Mouse (Mus musculus) liver, postnatal 0 days (tissue): ENCODE measurements around the gene Poc1a. TPM values are rescaled to one million over a fixed set of nuclear protein-coding genes. Genes with fewer than 3 reads are reported as not detected.
A peak's percentile ranks its signal among the peaks of the same experiment; 100 is the strongest.

Experiments
- ATAC-seq: fragments of 200-750 bp; cut with Nextera tagmentation; 2 replicates; pipeline ENCODE4 v1.8.0; 2017; ENCODE audit warnings: mild to moderate bottlenecking, moderate library complexity
- DNase-seq: peaks from one replicate; pipeline ENCODE4 v3.0.0-alpha.2; 2016
- H3K27ac ChIP-seq: fragments of 300-500 bp; sonication (generic); 2 replicates; pipeline ENCODE4 v1.5.1; 2014; ENCODE audit warnings: antibody characterized with exemption, moderate library complexity, mild to moderate bottlenecking, low read depth
- H3K27me3 ChIP-seq: fragments of 300-500 bp; sonication (generic); 2 replicates; pipeline ENCODE4 v1.6.1; 2014; ENCODE audit warnings: low read length, control low read depth, mixed read lengths; ENCODE audit not compliant: insufficient read depth
- H3K36me3 ChIP-seq: fragments of 300-500 bp; sonication (generic); replicated peaks from 2 replicates; pipeline ENCODE4 v1.6.1; 2014; ENCODE audit warnings: mild to moderate bottlenecking, control low read depth, low read length, moderate library complexity, mixed read lengths; ENCODE audit not compliant: insufficient read depth
- H3K4me1 ChIP-seq: fragments of 300-500 bp; sonication (generic); 2 replicates; pipeline ENCODE4 v1.6.1; 2014; ENCODE audit warnings: antibody characterized with exemption, mild to moderate bottlenecking, control low read depth; ENCODE audit not compliant: insufficient read depth
- H3K4me2 ChIP-seq: fragments of 300-500 bp; sonication (generic); 2 replicates; pipeline ENCODE4 v1.6.1; 2014; ENCODE audit warnings: low read depth, mild to moderate bottlenecking, low read length, moderate library complexity, mixed read lengths
- H3K4me3 ChIP-seq: fragments of 300-500 bp; sonication (generic); 2 replicates; pipeline ENCODE4 v1.5.1; 2014; ENCODE audit warnings: low read depth, low read length
- H3K9ac ChIP-seq: fragments of 300-500 bp; sonication (generic); replicated peaks from 2 replicates; pipeline ENCODE4 v1.6.1; 2014; ENCODE audit warnings: mild to moderate bottlenecking, moderate library complexity
- H3K9me3 ChIP-seq: fragments of 300-500 bp; sonication (generic); 2 replicates; pipeline ENCODE4 v1.6.1; 2016; ENCODE audit warnings: mild to moderate bottlenecking, control low read depth, low read length, mixed read lengths
- CTCF ChIP-seq: sonication (generic); IDR thresholded peaks from 2 replicates; pipeline ENCODE4 v1.5.1; 2016; ENCODE audit warnings: antibody characterized with exemption, low read depth
- EP300 ChIP-seq: IDR thresholded peaks from 2 replicates; pipeline ENCODE4 v1.6.1; 2016; ENCODE audit warnings: antibody characterized with exemption, low read depth, mild to moderate bottlenecking
- WGBS: fragments of 180-500 bp; shearing (Covaris S2); extraction: QIAGEN DNeasy Blood & Tissue Kit; methylation state at CpG from one replicate; pipeline ENCODE4 v1.1.7; 2014; ENCODE audit not compliant: insufficient replicate concordance; 5-methylcytosine and 5-hydroxymethylcytosine counted together
- polyA plus RNA-seq: library from polyadenylated mRNA; unstranded; fragments of >200 nt; fragmentation: Nextera tagmentation; extraction: Ambion mirVana; gene quantifications from 2 replicates; pipeline ENCODE4 v1.2.1, GENCODE M21; 2015

Gene Poc1a
- polyA plus RNA-seq, 1 experiment from 2014 or later = 14.5 TPM

DNA sequence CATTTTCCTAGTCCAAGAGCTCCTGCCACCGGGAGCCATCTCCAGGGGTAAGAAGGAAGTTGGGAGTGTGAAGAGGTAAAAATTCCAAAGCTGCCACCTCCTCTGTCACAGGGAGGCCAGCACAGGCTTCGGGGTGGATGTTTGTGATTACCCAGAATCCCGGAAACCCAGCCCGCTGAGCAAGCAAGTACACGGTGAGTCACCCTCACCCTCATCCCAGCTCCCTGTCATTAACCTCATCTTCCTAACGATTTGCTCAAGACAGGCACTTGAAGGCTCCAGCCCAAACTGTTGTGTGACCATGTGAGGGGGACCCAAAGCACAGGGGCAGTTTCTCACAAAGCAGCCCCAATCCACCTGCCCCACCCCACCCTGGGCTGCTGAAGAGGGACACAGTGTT, 72.9 kb downstream of the Poc1a start:
- Histone ChIP-seq H3K9me3 (no peaks in the 10 kb centered on the region), H3K27me3 (no peaks in the 10 kb centered on the region), H3K27ac (peak overlapping the region; percentile 46), H3K4me3 (no peak overlapping the region), H3K4me1 (no peaks in the 10 kb centered on the region), H3K9ac (no peak overlapping the region), H3K4me2 (no peak overlapping the region), H3K36me3 (no peaks in the 10 kb centered on the region)
- DNase-seq = no peak
- no peak for TF ChIP-seq CTCF
- TF ChIP-seq EP300 = no peak
- ATAC-seq = peak; percentile 53; the same call in 1 of the 2 replicates
- WGBS = 43% methylated on average over 6 of the region's 6 CpGs

DNA sequence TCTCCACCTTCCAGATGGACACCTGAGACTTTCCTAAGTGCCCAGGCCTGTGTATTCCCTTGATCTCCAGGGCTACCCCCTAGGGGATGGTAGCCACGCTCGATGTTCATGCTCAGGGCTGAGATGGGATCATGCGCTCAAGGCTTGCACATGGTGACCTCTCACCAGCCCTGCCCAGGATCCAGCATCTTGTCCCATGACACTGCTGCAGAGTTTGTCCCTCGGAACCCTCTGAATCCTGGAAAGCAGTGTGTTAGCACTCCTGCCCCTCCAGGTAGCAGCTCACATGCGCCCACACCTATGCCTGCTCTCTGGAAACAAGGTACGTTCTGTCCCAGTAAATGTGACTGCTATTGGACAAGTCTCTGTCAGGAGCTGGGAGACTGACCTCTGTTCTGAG, 73.9 kb downstream of the Poc1a start:
- Histone ChIP-seq H3K4me2 (no peak overlapping the region), H3K4me1 (no peaks in the 10 kb centered on the region), H3K9ac (no peak overlapping the region), H3K4me3 (no peak overlapping the region), H3K9me3 (no peaks in the 10 kb centered on the region), H3K27ac (no peak overlapping the region), H3K27me3 (no peaks in the 10 kb centered on the region), H3K36me3 (no peaks in the 10 kb centered on the region)
- no peak for TF ChIP-seq EP300
- DNase-seq (no peak), ATAC-seq (no peak)
- WGBS = 88% methylated on average over 6 of the region's 6 CpGs

- H3K36me3 ChIP-seq = no peaks in the 10 kb centered on the region
- H3K4me1 ChIP-seq = no peaks in the 10 kb centered on the region
- H3K9me3 ChIP-seq = no peaks in the 10 kb centered on the region
- no peaks in the 10 kb centered on the region for H3K27me3 ChIP-seq
- H3K27ac ChIP-seq = no peak overlapping the region
- ATAC-seq (no peak), DNase-seq (no peak)
- TF ChIP-seq CTCF (no peak), EP300 (no peak)
- no peak overlapping the region for H3K4me3 ChIP-seq
- H3K9ac ChIP-seq = no peak overlapping the region
- H3K4me2 ChIP-seq = no peak overlapping the region
- WGBS = 83% methylated on average over 10 of the region's 10 CpGs
Measured at GRCm38 (mm10) chr9:106355217-106355974, 74.5 kb downstream of the Poc1a start.

GRCm38 (mm10) chr9:106355975-106356286, 75.1 kb downstream of the Poc1a start:
- TF ChIP-seq CTCF = no peak
- no peak for TF ChIP-seq EP300

DNA sequence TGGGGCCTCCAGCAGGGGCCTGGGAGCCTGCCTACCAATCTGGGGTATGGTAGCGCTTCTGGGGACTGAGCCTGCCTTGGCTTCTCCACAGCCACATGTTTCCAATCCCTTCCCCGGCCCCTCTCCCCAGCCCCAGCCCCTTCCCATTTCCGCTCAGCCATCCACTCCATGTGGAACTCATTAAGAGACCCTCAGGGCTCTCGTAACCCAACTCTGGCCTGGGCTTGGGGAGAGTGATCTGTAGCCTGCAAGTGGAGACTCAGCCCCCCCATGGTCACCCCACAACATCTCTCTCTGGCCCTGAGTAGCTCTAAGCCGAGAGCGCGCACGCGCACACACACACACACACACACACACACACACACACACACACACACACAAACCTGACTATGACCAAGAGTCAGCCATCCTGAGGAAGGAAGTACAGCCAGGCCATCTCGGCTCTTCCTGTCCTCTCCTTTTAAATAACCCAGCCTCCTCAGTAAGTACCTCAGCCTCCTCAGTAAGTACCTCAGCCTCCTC, 75.5 kb downstream of the Poc1a start:
- 71% methylated on average over 10 of the region's 10 CpGs for WGBS
- H3K9ac ChIP-seq = no peak overlapping the region
- TF ChIP-seq CTCF (no peak), EP300 (no peak)
- ATAC-seq = no peak; the same call in 1 of the 2 replicates
- no peaks in the 10 kb centered on the region for H3K4me1 ChIP-seq
- no peaks in the 10 kb centered on the region for H3K36me3 ChIP-seq
- H3K27ac ChIP-seq = no peak overlapping the region
- H3K9me3 ChIP-seq = no peaks in the 10 kb centered on the region
- H3K4me2 ChIP-seq = no peak overlapping the region
- H3K27me3 ChIP-seq = no peaks in the 10 kb centered on the region
- peak; percentile 43 for DNase-seq
- no peak overlapping the region for H3K4me3 ChIP-seq

More at GRCm38 (mm10) chr9:106355975-106356286, 75.1 kb downstream of the Poc1a start:
- H3K9me3 ChIP-seq = no peaks in the 10 kb centered on the region
- H3K27ac ChIP-seq = no peak overlapping the region
- no peaks in the 10 kb centered on the region for H3K27me3 ChIP-seq
- no peak overlapping the region for H3K4me2 ChIP-seq
- no peak overlapping the region for H3K9ac ChIP-seq
- DNase-seq = no peak
- ATAC-seq = no peak
- no peak overlapping the region for H3K4me3 ChIP-seq
- no peaks in the 10 kb centered on the region for H3K36me3 ChIP-seq
- H3K4me1 ChIP-seq = no peaks in the 10 kb centered on the region

- Histone ChIP-seq H3K27ac (no peak overlapping the region), H3K4me2 (no peak overlapping the region), H3K9ac (no peak overlapping the region), H3K9me3 (no peaks in the 10 kb centered on the region), H3K27me3 (no peaks in the 10 kb centered on the region), H3K36me3 (no peaks in the 10 kb centered on the region), H3K4me3 (no peak overlapping the region), H3K4me1 (no peaks in the 10 kb centered on the region)
- no peak for DNase-seq
- ATAC-seq = no peak
- TF ChIP-seq EP300 (no peak), CTCF (no peak)
- WGBS = 76% methylated on average over 3 of the region's 3 CpGs
Measured at GRCm38 (mm10) chr9:106357167-106357566, 76.3 kb downstream of the Poc1a start.
